Mouse (Mus musculus): ENCODE measurements around the gene Tstd2. TPM values are rescaled to one million over a fixed set of nuclear protein-coding genes. Genes with fewer than 3 reads are reported as not detected.

The Tstd2 gene
- 20.8 and 20.9 TPM in 2 replicates for polyA plus RNA-seq (2012; rRNA removed)

DNA sequence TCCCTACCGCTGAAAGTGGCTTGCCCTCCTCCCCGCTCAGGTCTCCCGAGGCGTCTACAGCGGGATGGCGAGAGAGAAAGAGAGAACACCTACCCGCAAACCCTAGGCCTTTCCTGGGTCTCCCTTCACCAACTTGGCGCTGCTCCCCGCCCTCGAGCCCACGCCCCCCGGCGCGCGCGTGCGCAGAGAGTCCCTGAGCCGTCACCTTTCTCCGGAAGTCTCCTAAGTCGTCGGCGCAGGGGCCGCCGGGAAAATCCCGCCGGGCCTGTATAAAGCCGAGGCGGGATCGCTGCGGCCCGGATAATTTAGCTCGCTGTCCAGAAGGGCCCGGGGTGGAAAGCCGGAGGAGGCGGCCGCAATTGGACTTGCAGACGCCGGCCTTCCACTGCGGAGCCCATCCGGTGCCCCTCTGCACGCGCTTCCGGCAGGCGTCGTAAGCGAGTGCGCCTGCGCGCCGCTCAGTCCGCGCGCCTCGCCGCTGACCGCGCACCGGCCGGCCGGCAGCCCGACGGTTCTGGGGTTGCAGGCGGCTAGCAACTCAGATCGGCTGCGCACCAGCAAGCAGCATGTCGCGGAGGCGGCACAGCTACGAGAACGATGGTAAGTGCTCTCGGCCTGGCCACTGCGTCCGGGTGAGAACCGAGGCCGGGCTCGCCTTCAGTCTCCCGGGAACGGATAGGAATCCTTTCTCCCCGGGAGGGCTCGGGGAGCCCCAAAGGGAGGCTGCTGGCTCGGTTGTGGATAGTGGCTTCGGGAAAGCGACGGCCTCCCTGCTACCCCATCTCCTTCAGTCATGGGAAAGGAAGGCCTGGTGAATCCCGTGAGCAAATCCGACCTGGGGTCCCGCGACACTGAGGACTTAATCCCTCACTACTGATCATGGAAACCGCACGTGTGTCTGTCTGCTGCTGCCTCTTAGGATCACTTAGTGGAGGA is at the start of gene Tstd2, which contains the start of gene Ncbp1:
TSS of gene Tstd2 (minus strand) at position 408 of the 936 bp plus-strand sequence.
TSS of gene Ncbp1 (plus strand) at position 327 of the 936 bp plus-strand sequence.
- DNase-seq (ENCODE audit: low spot score): peak; percentile 96

DNA sequence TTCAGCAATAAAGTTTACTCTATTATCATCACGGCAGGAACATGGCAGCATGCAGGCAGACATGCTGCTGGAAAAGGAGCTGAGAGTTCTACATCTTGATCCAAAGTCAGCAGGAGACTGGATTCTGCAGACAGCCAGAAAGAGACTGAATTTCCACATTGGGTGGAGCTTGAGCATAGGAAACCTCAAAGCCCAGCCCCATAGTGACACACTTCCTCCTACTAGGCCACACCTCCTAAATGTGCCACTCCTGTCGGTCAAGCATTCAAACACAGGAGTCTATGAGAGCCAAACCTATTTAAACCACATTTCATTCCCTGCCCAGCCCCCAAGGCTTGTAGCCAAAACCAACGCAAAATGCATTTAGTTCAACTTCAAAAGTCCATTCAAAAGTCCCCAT is 48.0 kb upstream of the Tstd2 start:
- DNase-seq (ENCODE audit: low spot score): no peak

DNA sequence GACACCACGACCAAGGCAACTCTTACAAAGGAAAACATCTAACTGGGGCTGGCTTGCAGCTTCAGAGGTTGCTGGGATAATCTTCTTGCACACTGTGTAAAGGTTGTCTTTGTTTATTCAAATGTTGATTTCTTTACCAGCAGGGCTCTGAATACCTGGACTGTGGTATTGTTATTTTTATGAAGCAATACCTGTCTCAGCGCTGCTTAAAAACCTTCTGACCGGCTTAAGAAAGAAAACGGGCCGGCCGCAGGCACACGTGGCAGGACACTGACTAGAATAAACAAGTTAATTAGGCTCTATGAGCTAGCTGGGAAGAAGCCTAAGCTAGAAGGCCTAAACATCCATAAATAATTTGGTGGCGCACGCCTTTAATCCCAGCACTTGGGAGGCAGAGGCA is 47.4 kb upstream of the Tstd2 start:
- DNase-seq (ENCODE audit: low spot score): no peak

DNA sequence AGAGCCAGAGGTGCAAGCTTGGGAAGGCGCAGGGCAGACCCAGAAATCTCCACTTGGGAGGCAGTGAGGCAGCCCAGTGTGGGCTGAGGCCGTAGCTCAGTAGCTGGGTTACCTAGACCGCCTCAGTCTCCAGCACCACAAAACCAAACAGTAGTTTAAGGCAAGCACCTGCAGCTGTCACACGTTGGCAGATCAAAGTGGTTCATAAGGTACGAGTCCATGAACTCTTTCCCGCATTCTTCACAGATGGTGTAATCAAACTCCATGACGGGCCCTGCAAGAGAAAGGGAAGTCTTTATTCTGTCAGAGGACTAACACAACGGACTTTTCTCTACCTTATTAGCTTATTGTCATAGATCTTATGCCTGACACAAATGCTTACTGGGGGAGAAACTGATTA is 46.9 kb upstream of the Tstd2 start:
- DNase-seq (ENCODE audit: low spot score): no peak

DNA sequence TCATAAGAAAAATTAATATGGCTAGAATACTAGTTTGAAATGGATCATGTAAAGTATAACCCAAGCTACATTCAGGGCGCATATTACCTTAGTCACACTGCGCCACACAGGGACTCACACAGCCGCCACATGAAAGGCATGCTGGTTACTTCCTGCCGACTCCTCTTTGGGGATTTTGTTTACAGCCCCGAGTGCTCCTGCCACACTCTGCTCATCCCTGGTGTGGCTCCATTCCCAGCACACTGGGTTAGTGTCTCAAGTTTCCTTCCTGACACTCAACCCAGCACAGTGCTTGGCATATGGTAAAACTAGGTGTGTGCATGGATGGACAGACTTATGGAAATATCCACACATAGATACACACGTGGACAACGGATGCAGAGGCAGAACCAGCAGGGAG is 43.7 kb upstream of the Tstd2 start:
- DNase-seq (ENCODE audit: low spot score): no peak

DNA sequence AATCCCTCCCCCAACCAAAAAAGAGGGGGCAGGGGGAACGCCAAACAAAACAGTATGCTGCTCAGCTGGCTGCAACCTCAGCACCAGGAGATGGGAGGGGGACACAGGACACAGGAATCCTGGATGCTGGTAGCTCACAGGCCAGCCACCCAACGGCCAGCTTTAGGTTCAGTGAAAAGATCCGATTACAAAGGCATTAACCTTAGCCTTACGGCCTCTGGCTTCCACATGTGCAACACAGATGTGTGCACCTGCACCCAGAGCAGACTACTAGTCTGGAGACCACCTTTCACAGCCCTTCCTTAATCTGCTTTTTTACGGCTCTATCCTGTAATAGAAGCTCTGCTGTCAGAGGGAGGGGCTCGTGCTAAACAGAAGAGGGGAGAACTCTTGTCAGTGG is 42.7 kb upstream of the Tstd2 start:
- no peak for DNase-seq (ENCODE audit: low spot score)

DNA sequence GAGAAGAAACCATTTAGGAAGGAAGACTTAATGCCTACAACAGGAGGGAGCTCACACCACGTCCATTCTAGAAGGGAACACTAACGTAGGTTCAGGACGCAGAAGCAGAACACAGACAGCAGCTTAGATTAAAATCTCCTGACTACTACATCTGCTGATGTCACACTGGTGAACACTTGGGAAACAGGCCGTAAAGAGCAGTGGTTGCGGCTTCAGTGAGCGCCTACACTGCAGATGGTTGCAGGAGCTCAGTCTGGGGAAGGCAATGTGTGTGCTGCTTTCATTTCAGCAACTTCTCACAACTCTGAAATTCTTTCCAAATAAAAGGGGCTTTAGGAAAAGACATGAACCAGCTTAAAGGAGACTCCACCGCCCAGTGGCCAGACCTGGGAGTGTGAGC is 39.0 kb upstream of the Tstd2 start:
- DNase-seq (ENCODE audit: low spot score): no peak

DNA sequence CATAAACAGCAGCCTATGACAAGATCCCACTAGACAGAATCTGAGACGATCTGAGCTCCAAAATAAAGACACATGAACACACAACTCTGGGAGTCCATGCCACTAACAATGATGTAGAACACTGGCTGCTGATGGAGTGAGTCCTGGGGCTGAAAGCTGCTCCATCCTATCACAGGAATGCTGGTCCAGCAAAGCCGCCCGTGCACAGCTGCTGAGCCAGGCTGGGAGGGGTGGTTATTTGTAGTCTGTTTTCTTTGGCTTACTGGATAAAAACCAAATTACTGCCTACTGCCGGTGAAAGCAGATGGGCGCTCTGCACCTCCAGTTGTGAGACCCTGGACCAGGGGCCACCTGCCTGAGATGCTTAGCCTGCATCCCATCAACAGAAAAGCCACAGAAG is 38.5 kb upstream of the Tstd2 start:
- no peak for DNase-seq (ENCODE audit: low spot score)

DNA sequence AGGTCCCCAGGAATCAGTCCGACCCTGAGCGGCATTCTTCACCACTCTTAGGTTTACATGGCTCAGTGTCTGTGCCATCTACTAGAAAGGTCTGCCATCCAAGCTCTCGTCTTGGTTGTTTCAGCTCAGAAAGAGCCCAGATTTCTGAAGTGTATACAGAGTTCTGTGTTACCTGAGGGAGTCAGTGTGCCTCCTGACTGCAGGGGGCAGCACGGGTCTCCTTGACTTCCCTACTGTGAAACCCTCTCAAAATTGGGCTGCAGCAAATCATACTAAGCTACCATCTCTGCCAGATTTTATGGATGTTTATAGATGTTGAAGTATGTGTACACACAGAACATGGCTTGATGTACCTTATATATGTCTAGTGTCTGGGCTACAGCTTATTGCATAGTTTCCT is 37.8 kb upstream of the Tstd2 start:
- DNase-seq (ENCODE audit: low spot score): no peak

DNA sequence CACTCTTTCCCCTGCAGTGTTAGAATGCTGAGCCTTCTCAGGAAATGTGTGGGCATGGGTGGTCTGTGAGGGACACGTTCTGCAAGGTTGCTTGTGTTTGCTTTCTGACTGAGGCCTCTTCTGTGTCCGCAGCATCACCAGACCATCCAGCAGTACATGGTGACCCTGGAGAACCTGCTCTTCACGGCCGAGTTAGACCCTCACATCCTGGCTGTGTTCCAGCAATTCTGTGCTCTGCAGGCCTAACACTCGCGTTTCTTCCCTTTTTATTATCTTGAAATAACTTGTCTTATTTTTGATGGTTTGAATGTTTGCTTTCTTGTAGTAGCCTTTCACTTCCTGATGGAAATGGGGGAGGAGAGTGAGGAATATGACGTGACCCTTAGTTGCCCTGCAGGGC is 33.3 kb upstream of the Tstd2 start:
- no peak for DNase-seq (ENCODE audit: low spot score)

DNA sequence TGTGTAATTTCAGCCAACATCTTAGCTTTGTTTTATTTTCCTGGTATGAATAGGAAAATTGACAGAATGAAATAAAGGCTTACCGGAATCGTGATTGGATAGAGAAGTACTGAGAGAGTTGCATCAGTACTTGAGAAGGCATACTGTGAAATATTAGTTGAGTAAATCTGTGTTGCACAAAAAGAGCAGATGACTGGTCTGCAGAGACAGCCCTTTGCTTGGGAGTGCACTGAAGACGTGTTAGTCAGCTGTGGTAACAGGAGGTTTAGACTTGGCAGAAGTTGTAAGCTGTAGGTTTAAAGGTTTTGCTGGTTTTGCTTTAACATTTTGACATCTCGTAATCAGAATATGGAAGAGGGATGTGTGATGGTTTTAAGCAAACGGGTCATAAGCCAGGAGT is 27.3 kb upstream of the Tstd2 start:
- no peak for DNase-seq (ENCODE audit: low spot score)

DNA sequence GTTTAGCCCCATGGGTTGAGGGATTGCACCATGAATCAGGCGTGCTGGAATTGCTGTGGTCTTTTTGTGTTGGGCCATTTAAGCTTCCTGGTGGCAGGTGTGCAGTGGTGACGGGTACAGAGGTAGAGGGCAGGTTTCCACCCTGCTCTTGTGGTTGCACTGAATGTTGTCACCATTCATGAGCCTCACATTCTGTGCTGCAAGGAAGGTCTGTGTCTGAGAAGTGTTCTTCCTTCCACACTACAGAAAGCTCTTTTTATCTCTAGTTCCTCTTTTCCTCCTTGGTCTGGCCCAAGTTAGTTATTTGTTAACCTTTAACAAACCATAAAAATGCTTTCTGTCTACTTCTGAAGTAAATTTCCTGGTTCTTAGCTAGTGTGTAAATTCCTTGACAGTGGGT is 25.5 kb upstream of the Tstd2 start:
- DNase-seq (ENCODE audit: low spot score): no peak

DNA sequence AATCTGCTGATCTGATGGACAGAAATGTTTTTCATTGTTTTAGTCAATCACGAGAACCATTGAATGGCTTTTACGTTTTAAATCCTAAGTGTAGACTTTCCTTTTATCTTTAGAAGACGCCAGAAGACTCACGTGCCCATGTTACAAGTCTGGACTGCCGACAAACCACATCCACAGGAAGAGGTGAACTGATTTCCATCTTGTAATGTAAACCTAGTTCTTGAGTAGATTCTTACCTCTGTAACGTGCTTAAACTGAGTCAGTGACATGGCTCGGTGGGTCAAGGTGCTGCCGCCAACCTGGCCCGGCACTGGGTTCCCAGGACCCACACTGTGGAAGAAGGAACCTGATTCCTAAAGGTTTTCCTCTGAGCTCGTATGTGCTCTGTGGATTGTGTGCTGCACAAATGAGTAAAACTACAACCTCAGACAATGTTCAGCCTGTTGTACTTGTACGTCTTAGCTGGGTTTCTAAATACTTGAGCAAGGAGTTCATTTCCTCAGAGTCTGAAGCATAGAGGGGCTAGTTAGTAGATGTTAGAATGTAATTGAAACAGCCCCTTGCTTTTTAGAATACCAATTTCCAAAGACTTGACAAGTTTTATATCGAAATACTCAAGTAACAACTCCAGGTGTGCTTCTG is 13.5 kb upstream of the Tstd2 start:
- DNase-seq (ENCODE audit: low spot score): no peak

DNA sequence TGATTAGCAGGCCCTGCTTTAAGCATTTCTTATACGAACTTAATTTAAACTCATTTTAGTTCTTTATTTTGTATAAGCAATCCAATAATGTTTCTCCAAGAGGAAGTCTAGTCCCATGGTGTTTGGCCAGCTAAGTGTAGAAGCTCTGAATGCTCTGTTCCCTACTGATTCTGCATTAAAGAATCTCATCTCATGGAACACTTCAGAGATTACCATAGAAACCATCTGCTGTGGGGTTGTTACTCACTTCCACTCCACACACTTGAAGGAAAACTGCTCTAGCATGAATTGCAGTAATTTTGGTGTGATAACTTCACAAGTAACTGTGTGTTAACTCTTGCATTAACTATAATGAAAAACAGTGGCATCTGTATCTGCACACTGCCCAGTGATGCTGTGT is 8.4 kb upstream of the Tstd2 start:
- DNase-seq (ENCODE audit: low spot score): no peak

DNA sequence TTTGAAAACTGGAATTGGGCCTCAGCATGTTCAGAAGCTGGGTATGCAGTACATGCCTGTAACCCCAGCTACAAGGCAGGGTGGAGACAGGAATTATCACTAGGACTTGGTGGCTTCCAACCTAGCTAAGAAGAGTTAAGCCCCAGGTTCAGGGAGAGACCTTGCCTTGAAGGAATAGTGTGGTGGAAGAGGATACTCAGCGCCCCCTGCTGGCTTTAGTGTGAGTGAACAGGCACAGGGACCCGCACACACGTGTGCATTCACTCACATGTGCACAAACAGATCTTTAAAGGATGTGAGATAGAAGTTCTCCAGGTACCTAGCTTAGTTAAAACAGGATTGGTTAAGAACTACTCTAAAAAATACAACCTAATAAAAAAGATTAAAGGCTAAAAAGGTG is 5.8 kb upstream of the Tstd2 start:
- no peak for DNase-seq (ENCODE audit: low spot score)

DNA sequence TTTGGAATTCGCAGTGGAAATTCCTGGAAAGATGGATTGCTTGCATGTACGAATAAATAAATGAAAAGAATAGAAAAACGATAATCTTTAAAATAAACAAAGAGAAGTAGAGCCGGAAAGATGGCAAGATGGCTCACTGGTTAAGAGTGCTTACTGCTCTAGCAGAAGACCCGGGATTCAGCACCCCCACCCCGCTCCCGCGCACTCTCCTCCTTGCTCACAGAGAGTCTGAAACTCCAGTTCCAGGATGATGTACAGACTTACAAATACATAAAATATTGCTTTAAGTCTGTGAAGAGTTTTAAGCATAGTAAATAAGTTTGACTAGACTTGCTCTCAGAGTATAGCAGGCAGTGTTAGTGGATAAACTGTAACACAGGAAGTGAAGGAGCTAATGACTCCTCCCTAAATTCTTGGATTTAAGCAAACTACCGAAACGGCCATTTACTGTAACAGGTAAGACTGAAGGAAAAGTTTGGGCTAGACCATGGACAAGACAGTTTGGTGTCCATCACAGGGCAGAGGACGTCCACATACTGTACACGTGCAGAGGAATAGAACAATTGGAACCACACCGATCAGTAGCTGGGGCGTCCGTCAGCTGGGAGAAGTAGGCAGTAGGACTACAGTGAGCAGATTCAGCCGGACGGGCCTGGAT is 736 bp downstream of the Tstd2 start:
- DNase-seq (ENCODE audit: low spot score): no peak

DNA sequence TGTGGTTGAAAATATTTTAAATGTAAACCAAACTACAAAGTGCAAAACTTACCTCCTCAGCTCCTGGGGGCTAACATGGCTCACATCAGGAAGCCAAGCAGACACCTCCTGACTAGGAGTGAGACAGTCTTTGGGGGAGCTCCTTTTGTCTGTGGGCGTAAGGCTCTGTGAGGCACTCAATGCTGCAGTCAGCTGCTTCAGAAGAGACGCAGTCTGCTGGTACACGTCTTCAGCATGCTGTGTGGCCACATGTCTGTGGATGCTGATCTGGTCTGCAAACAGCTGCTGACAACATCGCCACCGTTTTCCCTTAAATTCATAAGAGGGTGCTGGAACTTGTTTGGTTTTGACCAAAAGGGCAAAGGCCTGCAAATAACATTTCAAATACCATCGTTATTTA is 6.7 kb downstream of the Tstd2 start:
- DNase-seq (ENCODE audit: low spot score): no peak

DNA sequence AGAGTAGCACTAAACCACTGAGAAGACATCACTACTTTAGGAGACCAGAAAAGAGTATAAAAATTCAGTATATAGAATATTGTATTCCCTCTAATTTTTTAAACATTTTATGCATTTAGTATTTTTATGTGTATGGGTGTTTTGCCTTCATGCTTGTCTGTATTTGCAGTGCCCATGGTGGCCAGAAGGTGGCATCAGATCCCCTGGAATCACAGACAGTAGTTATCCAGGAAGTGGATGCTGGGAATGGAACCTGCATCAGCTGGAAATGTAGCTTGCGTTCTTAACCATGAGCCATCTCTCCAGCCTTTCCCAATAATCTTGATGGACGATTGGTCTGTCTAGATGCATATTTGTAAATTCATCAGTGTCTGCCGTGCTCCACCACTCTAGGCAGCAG is 8.3 kb downstream of the Tstd2 start:
- DNase-seq (ENCODE audit: low spot score): no peak

DNA sequence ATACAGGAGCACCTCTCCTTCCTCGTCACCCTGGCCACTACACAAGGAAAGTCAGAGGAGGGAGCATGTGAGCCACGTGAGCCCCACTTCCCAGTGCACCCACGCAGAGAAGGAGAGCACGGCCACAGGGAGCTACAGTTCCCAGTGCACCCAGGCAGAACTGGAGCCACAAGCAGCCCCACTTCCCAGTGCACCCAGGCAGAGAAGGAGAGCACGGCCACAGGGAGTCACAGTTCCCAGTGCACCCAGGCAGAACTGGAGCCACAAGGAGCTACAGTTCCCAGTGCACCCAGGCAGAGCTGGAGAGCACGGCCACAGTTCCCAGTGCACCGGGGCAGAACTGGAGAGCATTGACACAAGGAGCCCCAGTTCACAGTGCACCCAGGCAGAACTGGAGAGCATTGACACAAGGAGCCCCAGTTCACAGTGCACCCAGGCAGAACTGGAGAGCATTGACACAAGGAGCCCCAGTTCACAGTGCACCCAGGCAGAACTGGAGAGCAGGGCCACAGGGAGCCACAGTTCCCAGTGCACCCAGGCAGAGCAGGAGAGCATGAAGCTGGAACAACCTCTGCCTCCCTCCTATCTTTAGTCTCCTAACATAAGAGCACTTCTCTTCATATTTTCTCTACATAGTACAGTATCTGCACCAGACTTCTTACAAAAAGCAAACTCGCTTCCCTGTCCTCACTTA is 9.0 kb downstream of the Tstd2 start:
- no peak for DNase-seq (ENCODE audit: low spot score)

DNA sequence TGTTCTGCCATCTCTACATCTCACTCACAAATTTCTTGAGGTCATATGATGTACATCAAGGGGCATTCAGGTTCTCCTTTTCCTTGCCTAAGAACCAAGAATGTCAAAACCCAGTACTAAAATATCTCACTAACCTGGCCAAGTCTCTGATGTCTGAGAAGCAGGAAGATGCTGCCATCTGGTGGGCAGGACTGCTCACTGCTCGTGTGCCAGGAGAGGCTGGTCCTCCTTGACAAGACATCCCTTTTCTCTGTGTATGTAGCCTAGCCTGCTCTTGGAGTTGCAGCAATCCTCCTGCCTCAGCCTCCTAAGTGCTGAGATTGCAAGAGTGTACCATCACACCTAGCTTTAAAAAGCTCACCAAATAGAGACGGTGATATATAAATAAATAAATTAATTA is 12.0 kb downstream of the Tstd2 start:
- DNase-seq (ENCODE audit: low spot score): no peak

DNA sequence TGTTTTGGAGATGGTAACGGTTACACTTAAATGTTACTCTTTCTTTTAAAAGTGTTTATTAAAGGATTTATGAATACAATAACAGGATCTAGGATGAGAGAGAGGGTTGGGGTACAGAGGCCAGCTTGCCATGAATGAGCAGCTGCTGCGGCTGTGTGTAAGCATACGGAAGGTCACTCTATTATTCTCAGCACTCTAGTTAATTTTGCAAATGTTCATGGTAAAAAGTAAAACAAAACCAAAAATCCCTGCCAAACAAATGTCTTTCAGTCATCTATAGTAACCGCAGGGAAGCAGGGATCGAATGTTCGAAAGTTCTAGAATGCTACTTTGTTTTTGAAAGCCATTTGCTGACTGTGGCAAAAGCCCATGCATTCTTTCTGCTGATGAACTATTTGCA is 15.1 kb downstream of the Tstd2 start:
- no peak for DNase-seq (ENCODE audit: low spot score)

DNA sequence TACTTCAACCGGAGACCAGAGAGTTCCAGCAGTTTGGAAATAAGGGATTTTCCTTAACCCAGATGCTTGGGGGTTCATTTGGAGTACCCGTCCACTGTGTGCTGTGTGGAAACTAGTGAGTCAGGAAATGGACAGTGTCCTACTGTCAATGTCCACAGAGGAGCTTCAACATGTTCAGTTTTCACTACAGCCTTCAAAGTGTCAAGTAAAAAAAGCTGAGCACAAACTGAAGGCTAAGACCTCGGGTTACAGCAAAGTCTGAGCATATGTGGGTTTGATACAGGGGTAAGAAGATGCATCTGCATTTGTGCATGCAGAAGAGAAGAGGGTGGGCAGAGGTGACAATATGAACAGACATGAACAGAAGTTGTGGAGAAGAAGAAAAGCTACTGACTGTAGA is 17.7 kb downstream of the Tstd2 start:
- no peak for DNase-seq (ENCODE audit: low spot score)

Measured in urinary bladder, adult 2 months (tissue).